Mouse (Mus musculus): Measurements from ENCODE around the gene Klrb1.
"Not testable (repeated sequence)": the region's sequence is repeated elsewhere in the genome, so short reads cannot be mapped to it uniquely, and the experiment has no call there.

Gene Klrb1
- long read RNA-seq, experiment 1: 0 reads
- long read RNA-seq, experiment 2: 0 reads

DNA sequence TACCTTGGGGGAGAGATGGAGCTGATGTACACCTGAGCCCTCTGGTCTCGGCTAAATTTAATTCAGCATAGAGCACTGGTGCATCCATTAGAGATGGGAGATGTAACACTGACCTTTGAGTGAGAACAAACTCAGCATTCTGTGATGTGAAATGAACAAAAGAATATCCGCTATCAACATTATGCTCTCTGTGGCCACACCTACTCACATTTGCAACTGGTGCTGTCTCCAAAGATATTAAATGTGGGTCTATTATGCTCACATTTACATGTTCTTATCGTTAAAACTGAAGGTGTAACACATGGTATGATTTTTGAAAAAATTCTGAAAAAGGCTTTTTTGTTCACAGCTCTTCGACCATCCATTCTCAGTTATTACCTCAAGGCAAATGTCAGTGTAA is at the start of gene Klrb1:
Gene Klrb1, minus strand, starts transcription at position 101 of the 400 bp plus-strand sequence.
- intact Hi-C loops (cut with DNase I): no loop called here

DNA sequence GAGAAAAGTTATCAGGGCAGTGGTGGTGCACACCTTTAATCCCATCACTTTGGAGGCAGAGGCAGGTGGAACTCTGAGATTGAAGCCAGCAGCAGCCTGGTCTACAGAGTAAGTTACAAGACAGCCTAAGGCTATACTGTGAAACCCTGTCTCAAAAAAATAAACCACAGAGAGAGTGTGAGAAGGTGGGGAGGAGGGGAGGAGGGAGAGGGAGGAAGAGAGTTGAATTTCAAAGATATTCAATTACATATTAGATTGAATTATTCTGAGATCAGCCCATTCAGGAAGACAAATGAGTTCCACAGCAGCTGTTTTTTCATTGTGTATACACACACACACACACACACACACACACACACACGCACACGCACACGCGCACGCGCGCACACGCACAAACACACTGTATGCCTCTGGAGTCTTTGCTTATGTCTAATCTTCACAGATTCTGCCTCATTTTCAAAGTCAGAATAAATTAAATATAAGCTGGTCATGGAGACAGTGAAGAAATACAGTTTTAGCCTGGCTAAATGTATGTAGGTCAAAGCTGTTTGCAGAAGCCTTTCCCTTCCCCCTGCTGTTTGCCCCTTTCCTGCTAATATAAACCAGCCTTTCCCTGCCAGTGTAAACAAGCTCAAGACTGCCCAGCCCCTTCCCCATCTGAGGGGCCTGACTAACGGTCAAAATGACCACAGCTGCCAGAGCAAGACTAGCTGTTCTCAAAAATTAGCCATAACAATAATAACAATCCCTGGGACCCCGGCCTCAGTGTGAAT is 46.8 kb upstream of the Klrb1 start:
- intact Hi-C loops (cut with DNase I): no loop called here

DNA sequence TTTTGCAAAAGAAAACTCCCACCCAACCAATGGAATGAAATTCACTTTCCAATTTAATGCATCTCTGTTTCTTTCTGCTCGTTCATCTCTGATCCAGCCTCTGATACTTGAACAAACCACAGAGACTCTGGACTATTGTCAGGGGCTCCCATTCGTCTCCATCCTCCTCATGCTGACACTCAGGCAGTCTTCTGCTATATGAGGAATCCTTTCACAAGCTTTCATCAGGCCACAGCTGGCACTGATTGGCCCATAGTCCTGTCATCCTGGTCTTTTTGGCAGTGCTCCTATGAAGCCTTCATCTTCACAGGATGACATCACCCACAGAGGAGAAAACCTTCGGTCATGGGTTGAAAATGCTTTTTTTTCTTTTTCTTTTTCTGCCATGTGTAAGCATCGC is 45.2 kb upstream of the Klrb1 start:
- intact Hi-C loops (cut with DNase I): no loop called here

DNA sequence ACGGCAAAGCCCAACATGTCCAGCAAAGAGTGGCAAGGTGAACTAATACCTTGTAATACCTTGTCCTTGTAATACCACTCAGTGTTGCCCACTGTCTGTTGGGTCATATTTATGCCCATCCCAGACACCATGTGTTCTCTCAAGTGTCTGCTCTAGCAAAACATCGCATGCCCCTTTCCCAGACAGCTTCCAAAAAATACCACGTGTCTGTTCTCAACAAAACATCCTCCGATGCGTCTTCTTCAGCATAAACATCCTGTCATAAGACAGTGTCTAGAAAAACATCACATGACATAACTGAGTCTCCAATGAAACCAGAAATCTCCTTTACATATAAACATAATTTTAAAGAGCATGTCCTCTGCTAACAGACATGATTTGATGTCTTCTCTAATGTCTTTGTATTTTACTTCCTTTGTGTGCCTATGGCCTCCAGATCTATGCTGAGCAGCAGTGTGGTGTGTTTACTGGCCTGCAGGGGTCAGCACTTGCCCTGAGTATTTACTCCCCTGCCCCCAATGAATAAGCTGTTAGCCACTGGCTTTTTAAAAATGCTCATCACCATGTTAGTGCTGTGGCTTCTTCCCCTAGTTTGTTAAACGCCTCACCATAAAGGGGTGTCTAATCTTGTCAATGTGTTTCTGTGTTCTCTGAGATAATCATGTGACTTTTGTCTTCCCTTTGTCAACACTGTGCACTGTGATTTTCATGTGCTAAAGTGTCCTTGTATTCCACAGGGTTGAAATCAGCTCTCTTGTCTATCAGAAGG is 43.8 kb upstream of the Klrb1 start:
- intact Hi-C loops (cut with DNase I): not testable (repeated sequence)

DNA sequence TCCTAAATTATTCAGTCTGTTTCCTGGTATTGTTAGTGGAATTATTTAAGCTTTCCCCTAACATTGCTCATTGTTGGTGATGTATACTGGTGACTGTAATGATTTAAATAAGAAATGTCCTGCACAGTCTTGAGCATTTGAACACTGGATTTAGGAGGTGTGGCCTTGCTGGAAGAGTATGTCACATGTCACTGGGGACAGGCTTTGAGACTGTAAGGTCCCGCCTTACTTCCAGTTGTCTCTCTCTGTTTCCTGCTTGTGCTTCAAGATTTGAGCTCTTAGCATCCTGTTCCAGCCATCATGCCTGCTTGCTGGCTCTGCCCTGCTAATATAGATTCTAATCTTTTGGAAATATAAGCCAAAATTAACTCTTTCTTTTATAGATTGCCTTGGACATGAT is 42.4 kb upstream of the Klrb1 start:
- intact Hi-C loops (cut with DNase I): no loop called here

DNA sequence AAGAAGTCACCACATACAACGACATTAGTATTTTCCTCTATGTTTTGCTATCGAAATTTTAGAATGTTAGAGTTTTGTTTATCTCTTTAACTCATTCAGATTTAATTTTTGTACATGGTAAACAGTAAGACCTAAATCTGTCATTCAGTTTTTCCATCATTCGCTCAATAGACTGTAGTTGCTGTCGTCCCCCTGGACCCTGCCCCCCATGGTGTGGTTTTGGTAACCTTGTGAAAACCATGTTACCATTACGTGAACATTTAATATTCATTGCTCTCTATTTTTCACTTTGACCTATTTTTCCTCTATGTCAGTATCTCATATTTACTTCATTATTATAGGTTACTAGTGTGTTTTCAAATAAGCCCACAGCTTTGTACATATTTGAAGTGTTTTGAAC is 41.7 kb upstream of the Klrb1 start:
- intact Hi-C loops (cut with DNase I): no loop called here

DNA sequence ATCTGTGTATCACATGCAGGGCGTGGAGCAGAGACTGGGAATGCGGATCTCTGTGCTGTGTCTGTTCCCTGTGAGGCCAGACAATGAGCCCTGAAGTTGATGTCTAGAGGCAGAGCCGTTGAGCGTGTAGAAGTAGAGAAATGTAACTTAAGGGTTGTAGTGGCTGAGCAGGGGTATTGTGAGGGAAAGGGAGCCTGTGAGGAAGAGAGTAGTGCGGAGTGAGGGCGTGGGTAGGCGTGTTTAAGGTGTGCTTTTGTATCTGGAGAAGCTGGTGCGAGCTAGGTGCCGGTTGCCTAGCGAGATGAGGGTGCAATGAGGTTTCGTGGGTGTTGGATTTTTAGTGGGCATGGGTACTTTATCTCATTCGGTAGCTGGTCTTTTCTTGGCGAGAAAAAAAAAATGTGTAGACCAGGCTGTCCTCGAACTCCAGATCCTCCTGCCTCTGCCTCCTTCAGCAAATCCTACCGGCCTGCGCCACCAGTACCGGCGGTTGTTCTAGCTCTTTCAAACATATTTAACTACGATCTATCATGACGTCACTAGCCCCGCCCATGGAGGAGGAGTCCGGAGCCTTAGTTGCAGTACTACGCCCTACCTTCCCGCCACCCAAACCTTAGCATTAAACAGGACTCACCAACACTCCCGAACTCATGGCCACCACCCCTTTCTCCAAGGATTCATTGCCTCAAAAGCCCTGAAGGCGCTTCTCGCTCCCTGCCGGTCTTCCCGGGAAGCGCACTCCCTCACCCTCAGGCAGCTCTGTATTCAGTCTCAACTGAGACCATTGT is 41.1 kb upstream of the Klrb1 start:
- intact Hi-C loops (cut with DNase I): no loop called here

DNA sequence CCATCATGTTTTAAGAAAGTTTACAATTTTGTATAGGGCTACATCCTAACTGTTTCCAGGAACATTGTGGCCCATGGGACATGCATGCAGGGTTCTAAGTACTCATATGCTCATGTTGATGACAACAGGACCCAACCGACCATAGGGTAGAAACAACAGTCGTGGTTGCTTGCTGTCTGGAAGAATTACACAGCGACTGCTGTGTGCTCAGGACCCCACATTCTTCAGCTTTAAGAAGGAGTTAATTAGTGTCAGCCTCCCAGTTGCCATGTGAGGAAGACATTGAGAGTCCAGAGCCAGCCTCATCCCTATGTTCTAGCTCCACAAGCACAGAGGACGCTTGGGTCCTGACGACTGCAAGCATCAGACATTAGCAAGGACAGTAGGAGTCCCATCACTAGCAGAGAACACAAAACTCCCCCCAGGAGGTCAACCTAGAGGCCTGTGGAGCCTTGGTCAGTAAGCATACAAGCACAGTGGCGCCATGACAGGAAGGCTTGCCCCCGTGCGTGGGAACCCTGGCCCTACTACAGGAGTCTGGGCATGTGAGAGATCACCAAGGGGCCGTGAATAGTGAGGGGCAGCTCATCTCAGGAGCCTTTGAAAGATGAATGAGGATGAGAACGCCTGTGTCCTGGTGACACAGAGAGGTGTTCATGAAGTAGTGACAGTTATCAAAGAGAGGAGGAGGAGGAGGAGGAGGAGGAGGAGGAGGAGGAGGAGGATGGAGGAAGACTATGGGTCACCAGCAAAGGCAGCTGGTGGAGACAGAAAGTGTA is 40.2 kb upstream of the Klrb1 start:
- intact Hi-C loops (cut with DNase I): not testable (repeated sequence)

DNA sequence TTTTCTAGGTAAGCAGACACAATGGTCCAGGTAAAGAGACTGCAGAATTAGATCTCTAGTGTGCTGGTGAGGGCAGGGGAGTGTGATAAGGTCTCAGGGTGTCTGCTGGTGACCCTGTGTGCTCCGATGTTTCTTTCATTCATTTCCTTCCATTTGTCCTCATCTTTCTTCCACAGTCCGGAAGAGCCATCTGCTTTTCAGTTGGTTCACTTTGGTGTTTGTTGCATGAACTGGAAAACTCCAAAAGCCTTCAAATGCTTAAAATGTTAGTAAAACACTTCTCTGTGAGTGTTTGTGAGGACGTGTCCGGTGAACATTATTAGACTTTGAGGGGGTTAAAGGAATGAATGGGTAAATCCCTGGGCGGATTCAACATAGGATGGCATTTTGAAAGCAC is 38.3 kb upstream of the Klrb1 start:
- intact Hi-C loops (cut with DNase I): loop anchor here (2.0 kb wide), 1 partner anchor 78 kb away; no protein-coding TSS in a partner anchor

DNA sequence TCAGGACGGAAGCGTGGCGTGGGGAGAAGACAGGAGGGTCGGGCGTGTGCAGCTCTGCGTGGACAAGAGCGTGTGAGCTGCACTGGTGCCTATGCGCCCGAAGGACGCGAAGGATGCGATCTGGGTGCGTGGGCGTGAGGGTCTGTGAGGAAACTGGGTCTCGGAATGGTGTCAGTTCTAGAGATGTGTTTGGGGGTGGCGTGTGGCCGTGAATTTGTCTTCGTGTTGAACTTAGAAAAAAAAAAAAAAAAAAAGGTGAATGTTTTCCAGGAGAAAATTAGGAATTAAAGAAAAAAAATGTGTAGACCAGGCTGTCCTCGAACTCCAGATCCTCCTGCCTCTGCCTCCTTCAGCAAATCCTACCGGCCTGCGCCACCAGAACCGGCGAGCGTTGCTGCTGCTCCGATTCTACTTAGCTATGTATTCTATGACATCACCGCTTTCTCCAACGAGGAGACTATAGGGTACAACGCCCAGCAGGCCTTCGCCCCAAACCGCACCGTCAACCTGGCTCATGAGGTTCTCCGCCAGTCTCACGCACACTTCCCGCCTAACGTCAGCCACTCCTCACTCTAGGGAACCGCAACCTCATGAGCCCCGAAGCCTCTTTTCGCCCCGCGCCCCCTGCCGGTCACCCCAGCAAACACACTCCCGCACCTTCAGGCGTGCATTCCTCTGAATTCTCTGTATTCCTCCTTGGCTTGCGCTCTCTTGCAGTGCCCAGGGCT is 37.7 kb upstream of the Klrb1 start:
- intact Hi-C loops (cut with DNase I): loop anchor here (1.0 to 2.0 kb wide), 2 partner anchors 38 to 78 kb away; no protein-coding TSS in a partner anchor

DNA sequence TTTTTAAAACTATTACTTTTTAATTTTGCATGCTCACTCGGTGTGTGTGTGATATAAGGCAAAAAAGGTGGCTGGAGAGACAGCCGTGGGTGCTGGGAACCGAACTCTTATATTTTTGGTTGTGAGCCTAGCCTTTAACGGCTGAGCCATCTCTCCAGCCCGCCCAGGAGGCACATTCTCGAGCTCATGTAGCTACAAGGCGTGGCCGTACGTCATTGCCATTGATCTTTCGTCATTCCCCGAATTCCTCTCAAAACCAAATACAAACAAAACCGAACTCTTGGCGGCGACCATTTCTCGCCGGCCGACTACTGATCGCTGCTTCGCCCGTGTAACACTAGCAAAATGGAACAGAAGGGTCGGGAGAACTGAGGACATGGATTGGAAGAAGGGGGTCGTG is 37.2 kb upstream of the Klrb1 start:
- intact Hi-C loops (cut with DNase I): loop anchor here (1.0 to 2.0 kb wide), 2 partner anchors 38 to 79 kb away; no protein-coding TSS in a partner anchor

DNA sequence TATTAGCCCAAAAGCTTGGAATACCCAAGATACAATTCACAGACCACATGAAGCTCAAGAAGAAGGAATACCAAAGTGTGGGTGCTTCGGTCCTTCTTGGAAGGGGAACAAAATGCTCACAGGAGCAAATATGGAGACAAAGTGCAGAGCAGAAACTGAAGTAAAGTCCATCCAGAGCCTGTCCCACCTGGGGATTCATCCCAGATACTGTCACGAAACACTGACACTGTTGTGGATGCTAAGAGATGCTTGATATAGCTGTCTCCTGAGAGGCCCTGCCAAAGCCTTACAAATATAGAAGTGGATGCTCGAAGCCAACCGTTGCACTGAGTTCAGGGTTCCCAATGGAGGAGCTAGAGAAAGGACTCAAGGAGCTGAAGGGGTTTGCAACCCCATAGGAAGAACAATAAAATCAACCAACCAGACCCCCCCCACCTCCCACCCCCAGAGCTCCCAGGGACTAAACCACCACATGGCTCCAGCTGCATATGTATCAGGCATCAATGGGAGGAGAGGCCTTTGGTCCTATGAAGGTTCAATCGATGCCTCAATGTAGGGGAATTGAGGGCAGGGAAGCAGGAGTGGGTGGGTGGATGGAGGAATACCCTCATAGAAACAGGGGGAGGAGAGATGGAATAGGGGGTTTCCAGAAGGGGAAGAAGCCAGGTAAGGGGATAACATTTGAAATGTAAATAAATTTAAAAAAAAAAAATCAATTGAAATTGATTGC is 36.5 kb upstream of the Klrb1 start:
- intact Hi-C loops (cut with DNase I): no loop called here

DNA sequence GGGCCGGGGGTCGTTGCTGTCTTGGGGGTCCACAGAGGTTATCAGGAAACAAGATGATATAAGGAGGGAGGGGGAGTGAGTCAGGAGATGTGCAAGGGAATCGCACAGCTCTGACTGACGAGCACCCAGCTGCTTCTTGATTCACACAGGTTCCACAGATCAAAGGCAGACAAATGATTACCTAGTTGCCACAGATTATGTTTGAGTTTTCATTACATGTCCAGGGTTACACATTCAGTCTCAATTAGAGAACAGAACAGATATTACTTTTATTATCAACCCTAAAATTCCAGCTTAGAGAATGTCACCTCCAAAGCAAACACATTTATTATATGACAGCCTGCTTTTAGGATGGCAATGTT is 32.5 kb upstream of the Klrb1 start:
- intact Hi-C loops (cut with DNase I): not testable (repeated sequence)

DNA sequence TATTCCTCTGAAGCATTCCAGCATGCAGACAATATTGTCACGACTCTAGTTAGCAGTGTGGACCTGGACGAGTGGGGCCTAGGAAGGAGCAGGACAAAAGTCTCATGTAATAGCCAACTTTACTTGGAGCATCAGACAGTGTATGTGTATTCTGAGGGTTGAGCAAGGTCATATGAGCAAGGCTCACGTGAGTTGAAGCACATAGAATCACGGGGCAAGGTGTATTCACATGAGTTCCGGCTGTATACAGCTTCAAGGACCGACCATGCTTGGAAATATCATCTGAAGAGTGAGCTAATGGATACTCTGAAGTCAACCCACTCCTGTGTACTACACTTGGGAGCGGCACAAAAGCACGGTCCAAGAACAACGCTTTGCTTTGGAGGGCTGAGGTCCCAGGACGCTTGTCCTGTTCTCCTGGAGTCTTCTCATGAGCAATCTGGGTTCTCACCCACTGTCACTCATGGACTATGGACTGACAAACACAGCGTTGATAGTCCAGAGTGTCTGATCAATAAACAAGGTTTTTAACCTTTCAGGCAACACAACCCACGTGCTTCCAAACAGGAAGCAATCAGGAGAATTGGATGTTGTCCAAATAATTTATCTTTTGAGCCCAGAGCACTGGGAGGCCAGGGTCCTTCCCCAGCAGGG is 32.0 kb upstream of the Klrb1 start:
- intact Hi-C loops (cut with DNase I): not testable (repeated sequence)

DNA sequence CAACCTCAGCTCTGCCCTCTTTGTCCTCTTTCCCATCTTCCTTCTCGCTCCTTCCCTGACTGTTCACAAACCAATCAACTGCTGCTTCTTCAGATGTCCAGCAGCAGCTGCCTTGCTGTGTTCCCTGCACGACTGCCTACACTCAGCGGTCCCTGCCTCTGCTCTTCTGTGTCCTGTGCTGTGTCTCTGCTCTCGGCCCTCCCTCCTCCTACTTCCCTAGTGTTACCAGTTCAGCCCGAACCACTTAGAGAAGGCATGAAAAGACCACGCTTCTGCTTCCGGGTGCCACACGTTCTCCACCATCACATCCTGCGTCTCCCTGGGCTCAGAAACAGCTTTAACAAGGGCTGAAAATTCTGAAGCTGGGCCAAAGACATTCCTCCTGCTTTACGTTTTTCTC is 31.4 kb upstream of the Klrb1 start:
- intact Hi-C loops (cut with DNase I): not testable (repeated sequence)

DNA sequence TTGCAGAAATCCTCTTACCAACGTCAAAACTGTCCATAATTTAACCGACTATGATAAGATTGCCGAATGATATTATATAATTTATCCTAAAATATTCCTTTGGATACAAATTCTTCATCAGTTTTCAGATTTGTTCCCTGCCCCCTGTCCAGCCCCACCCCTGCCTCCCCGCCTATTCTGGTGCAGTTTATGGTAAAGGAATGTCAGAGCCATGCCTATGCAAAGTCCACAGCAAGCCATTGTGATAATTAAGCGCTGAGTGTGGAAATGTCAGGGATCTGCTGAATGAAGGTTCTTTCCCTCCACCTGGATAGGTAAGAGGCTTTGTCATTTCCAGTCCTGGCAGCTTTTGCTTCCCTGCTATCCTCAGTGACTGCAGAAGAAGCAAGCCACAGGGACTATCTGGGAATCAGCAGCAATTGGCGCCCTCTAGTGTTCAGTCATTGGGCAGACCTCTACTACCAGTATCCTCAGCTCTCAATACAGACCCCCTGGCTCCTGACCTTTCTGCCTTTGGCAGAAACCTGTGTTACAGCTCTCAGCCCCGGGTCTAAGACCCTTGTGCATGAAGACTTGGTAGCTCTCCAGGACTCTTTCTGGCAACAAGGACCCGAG is 30.9 kb upstream of the Klrb1 start:
- intact Hi-C loops (cut with DNase I): loop anchor here (2.0 kb wide), 1 partner anchor 121 kb away; no protein-coding TSS in a partner anchor

DNA sequence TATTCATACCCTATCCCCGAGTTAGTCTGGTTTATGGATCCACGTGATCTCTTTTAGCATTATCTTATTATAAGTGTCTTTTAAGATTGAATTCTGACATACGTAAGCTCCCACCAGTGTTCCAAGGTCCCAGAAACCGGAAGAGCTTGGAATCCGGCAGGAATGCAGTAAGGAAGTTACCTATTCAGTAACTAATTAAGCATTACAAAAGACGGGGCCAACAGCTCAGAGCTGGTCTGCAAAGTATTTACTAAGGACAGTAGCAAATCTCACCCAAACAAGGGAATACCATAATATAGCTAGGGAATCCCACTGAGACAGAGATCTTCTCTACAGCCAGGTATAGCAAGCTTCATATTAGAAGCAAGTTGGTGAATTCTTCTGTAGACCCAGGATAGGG is 24.1 kb upstream of the Klrb1 start:
- intact Hi-C loops (cut with DNase I): not testable (repeated sequence)

DNA sequence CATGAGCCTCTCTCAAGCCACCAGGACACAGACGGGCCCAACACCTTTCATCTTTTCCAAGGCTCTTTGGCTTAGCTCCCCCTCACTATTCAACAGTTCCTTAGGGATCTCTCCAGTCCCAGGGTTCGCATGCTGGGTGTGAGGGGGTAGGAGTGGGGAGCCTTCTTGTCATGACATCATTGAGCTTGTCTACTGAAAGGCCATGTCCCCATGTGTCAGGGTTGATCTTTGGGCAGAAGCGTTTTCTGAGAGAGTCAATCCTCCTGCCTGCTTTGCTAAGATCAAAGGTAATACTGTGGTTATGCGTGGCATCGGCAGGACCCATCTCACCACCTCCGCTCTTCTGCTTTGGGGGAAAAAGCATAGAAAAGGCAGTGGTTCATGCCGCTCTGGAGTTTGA is 14.6 kb upstream of the Klrb1 start:
- intact Hi-C loops (cut with DNase I): loop anchor here (5.0 kb wide), 1 partner anchor 95 kb away; no protein-coding TSS in a partner anchor
